In genomic region chr16:36473217-36474216, GRCm38 (mm10) we compare ENCODE assay signal across 10 mouse cellular contexts. TPM values are rescaled to one million over a fixed set of nuclear protein-coding genes. Genes with fewer than 3 reads are reported as not detected.
DNase-seq lines count a peak whose midpoint lies in the region; ATAC-seq and TF ChIP-seq lines count a peak whose summit lies in the region.
"Had no signal": no experiment of that assay in that cellular context is flagged by ENCODE, and none has a peak within 500 bp of the region (broad histone marks: within the 10 kb centered on the region; RNA-seq: fewer than 3 reads in every experiment).

No protein-coding gene starts in this region.

- WGBS in hindbrain, embryonic 11.5 days: 48% methylated on average over 17 of the region's 17 CpGs
- WGBS in hindbrain, embryonic 16.5 days: 49% methylated on average over 17 of the region's 17 CpGs
- 51% methylated on average over 17 of the region's 17 CpGs for WGBS in forebrain, embryonic 12.5 days

- H3K4me2 ChIP-seq in hindbrain, embryonic 11.5 days (replicated peaks; ENCODE audit: low read depth, low read length): no peak overlapping the region
- no peak overlapping the region for H3K4me2 ChIP-seq in hindbrain, embryonic 16.5 days (ENCODE audit: low read length)
- H3K4me2 ChIP-seq in forebrain, embryonic 12.5 days: no peak overlapping the region
- H3K4me2 ChIP-seq: liver, embryonic 15.5 days had no signal

- H3K36me3 ChIP-seq in hindbrain, embryonic 11.5 days (ENCODE audit: control insufficient read depth, insufficient read depth, low read length): no peaks in the 10 kb centered on the region
- no peaks in the 10 kb centered on the region for H3K36me3 ChIP-seq in hindbrain, embryonic 16.5 days (ENCODE audit: control insufficient read depth, insufficient read depth, low read length)
- no peaks in the 10 kb centered on the region for H3K36me3 ChIP-seq in forebrain, embryonic 12.5 days (replicated peaks)
- H3K36me3 ChIP-seq: liver, embryonic 15.5 days had no signal

- no peak overlapping the region for H3K4me3 ChIP-seq in hindbrain, embryonic 11.5 days (ENCODE audit: low read depth, low read length)
- H3K4me3 ChIP-seq in hindbrain, embryonic 16.5 days (ENCODE audit: low read length): no peak overlapping the region
- H3K4me3 ChIP-seq in forebrain, embryonic 12.5 days (replicated peaks): no peak overlapping the region
- H3K4me3 ChIP-seq in layer of hippocampus, adult 2 months: no peak overlapping the region
- H3K4me3 ChIP-seq: liver, embryonic 15.5 days had no signal

- DNase-seq in hindbrain, embryonic 11.5 days (ENCODE audit: low spot score): peak; percentile 65
- DNase-seq in CD4-positive helper T cell, adult 2 months (ENCODE audit: low read depth, low spot score): peak; percentile 19
- DNase-seq in adrenal gland, postnatal 36 days: peak; percentile 46 to 48
- peak in 1 of 2 experiments; percentile 67 for DNase-seq in layer of hippocampus, adult 2 months (ENCODE audit: low spot score in 2 of 2)
- peak; percentile 26 for DNase-seq in mesoderm, embryonic 11.5 days (ENCODE audit: low read depth, low spot score)

- peak; percentile 98 for TF ChIP-seq CTCF in layer of hippocampus, adult 2 months (conservative IDR thresholded peaks at IDR 0.05)

- no peaks in the 10 kb centered on the region for H3K9me3 ChIP-seq in hindbrain, embryonic 11.5 days (ENCODE audit: control insufficient read depth, low read length)
- H3K9me3 ChIP-seq in hindbrain, embryonic 16.5 days (ENCODE audit: control insufficient read depth, low read length): no peaks in the 10 kb centered on the region
- H3K9me3 ChIP-seq in forebrain, embryonic 12.5 days: no peaks in the 10 kb centered on the region
- H3K9me3 ChIP-seq: liver, embryonic 15.5 days had no signal

- no peak overlapping the region for H3K9ac ChIP-seq in hindbrain, embryonic 11.5 days (ENCODE audit: low read depth, low read length)
- H3K9ac ChIP-seq in hindbrain, embryonic 16.5 days (ENCODE audit: low read depth, low read length): no peak overlapping the region
- no peak overlapping the region for H3K9ac ChIP-seq in forebrain, embryonic 12.5 days
- H3K9ac ChIP-seq: liver, embryonic 15.5 days had no signal

- peak; percentile 58 for ATAC-seq in hindbrain, embryonic 11.5 days (ENCODE audit: low FRiP score)
- ATAC-seq in hindbrain, embryonic 16.5 days: no peak
- ATAC-seq in forebrain, embryonic 12.5 days (ENCODE audit: low FRiP score): peak; percentile 44; the same call in 1 of the 2 replicates
- no peak for ATAC-seq in megakaryocyte progenitor cell, adult 5-6 weeks (replicated peaks; ENCODE audit: poor library complexity)

- no peak overlapping the region for H3K27ac ChIP-seq in hindbrain, embryonic 11.5 days (ENCODE audit: low read depth, low read length)
- no peak overlapping the region for H3K27ac ChIP-seq in hindbrain, embryonic 16.5 days (ENCODE audit: low read depth, low read length)
- H3K27ac ChIP-seq in forebrain, embryonic 12.5 days: no peak overlapping the region
- H3K27ac ChIP-seq in layer of hippocampus, adult 2 months: no peak overlapping the region
- H3K27ac ChIP-seq: liver, embryonic 15.5 days had no signal

- H3K4me1 ChIP-seq in hindbrain, embryonic 11.5 days (replicated peaks; ENCODE audit: control insufficient read depth, insufficient read depth, low read length): no peaks in the 10 kb centered on the region
- no peaks in the 10 kb centered on the region; the same call in 1 of the 2 replicates for H3K4me1 ChIP-seq in hindbrain, embryonic 16.5 days (ENCODE audit: control insufficient read depth, insufficient read depth, low read depth, low read length)
- peaks cover 7% of the 10 kb centered on the region; the same call in 1 of the 2 replicates for H3K4me1 ChIP-seq in forebrain, embryonic 12.5 days
- H3K4me1 ChIP-seq: liver, embryonic 15.5 days had no signal

- no peaks in the 10 kb centered on the region for H3K27me3 ChIP-seq in hindbrain, embryonic 11.5 days (ENCODE audit: control insufficient read depth, insufficient read depth, low read length)
- H3K27me3 ChIP-seq in hindbrain, embryonic 16.5 days (replicated peaks; ENCODE audit: control insufficient read depth, insufficient read depth, low read length): no peaks in the 10 kb centered on the region
- H3K27me3 ChIP-seq in forebrain, embryonic 12.5 days: no peaks in the 10 kb centered on the region
- H3K27me3 ChIP-seq: liver, embryonic 15.5 days had no signal

RNA-seq across cellular contexts. Expression of gene Stfa3, which starts 18.3 kb away (rescaled TPM):
- polyA plus RNA-seq in hindbrain, embryonic 11.5 days (2014; fragmentation: Nextera tagmentation; extraction: Ambion mirVana): not detected in 2 replicates
- 0.59 TPM in 1 of 2 replicates, not detected in the other for polyA plus RNA-seq in hindbrain, embryonic 16.5 days (2015; fragmentation: Nextera tagmentation; extraction: Ambion mirVana)
- not detected for total RNA-seq in adrenal gland, postnatal 36 days (2021)
- polyA plus RNA-seq in forebrain, embryonic 12.5 days (2016; fragmentation: Nextera tagmentation; extraction: Ambion mirVana): not detected in 2 replicates
- not detected for total RNA-seq in layer of hippocampus, adult 2 months (2021)
- 1.9 TPM in 1 of 2 replicates, not detected in the other for total RNA-seq in megakaryocyte progenitor cell, adult 5-6 weeks (2015)
- not detected in 2 replicates for total RNA-seq in megakaryocyte progenitor cell, adult 5-6 weeks (2017)
- total RNA-seq: common myeloid progenitor, adult 5-6 weeks had no signal

Comparison
In these comparisons a context has a peak if more than half of its experiments do, and no peak if none do; other contexts are left out.
1. ATAC-seq: peak in hindbrain, embryonic 11.5 days (single experiment) and forebrain, embryonic 12.5 days (single experiment); none in hindbrain, embryonic 16.5 days (single experiment) and megakaryocyte progenitor cell, adult 5-6 weeks (single experiment).